Mouse (Mus musculus) MEL (cell line): Measurements from ENCODE around the gene Sik3. TPM values are rescaled to one million over a fixed set of nuclear protein-coding genes. Genes with fewer than 3 reads are reported as not detected.

ENCODE experiments used
- DNase-seq: peaks from one replicate; pipeline ENCODE4 v3.0.0; 2011; ENCODE audit warnings: low read depth, low spot score
- H3K27ac ChIP-seq: 2 replicates; pipeline ENCODE4 v1.5.1; 2012; ENCODE audit warnings: low read depth, mild to moderate bottlenecking, control low read depth, low read length, moderate library complexity; ENCODE audit not compliant: control insufficient read depth
- H3K27me3 ChIP-seq, 2 experiments: fragments of 150-350 bp in 1 of 2; sonication (generic) in 1 of 2; 2 replicates each; pipeline ENCODE4 v1.6.1; 2012; ENCODE audit warnings: low read length in 2 of 2, mild to moderate bottlenecking in 2 of 2, improper control_type of control experiment in 1 of 2, moderate library complexity in 1 of 2; ENCODE audit not compliant: insufficient read depth in 2 of 2, control insufficient read depth in 1 of 2
- H3K36me3 ChIP-seq, 2 experiments: 2 replicates each; pipeline ENCODE4 v1.6.1; 2012 to 2014; ENCODE audit warnings: low read length in 2 of 2, improper control_type of control experiment in 1 of 2, inconsistent platforms in 1 of 2, mild to moderate bottlenecking in 1 of 2; ENCODE audit not compliant: insufficient read depth in 2 of 2, control insufficient read depth in 1 of 2
- H3K4me1 ChIP-seq, 2 experiments: fragments of 150-350 bp in 1 of 2; sonication (generic) in 1 of 2; 2 replicates each; pipeline ENCODE4 v1.6.1; 2012; ENCODE audit warnings: low read length in 2 of 2, improper control_type of control experiment in 1 of 2, mild to moderate bottlenecking in 1 of 2; ENCODE audit not compliant: insufficient read depth in 2 of 2, control insufficient read depth in 1 of 2
- H3K4me3 ChIP-seq, 2 experiments: fragments of 150-350 bp in 1 of 2; sonication (generic) in 1 of 2; 2 replicates each; pipeline ENCODE4 v1.5.1; 2012; ENCODE audit warnings: low read depth in 2 of 2, low read length in 2 of 2, mild to moderate bottlenecking in 2 of 2, moderate library complexity in 2 of 2, control low read depth in 1 of 2, improper control_type of control experiment in 1 of 2; ENCODE audit not compliant: control insufficient read depth in 1 of 2, insufficient read depth in 1 of 2
- H3K79me2 ChIP-seq: 2 replicates; pipeline ENCODE4 v1.6.1; 2012; ENCODE audit warnings: mild to moderate bottlenecking, low read length, moderate library complexity; ENCODE audit not compliant: control insufficient read depth, poor library complexity, insufficient read depth
- H3K9ac ChIP-seq: 2 replicates; pipeline ENCODE4 v1.6.1; 2012; ENCODE audit warnings: low read depth, mild to moderate bottlenecking, control low read depth, low read length, moderate library complexity; ENCODE audit not compliant: control insufficient read depth, poor library complexity, severe bottlenecking
- H3K9me3 ChIP-seq: fragments of 150-350 bp; sonication (generic); replicated peaks from 2 replicates; pipeline ENCODE4 v1.6.1; 2012; ENCODE audit warnings: mild to moderate bottlenecking, low read length, improper control_type of control experiment, moderate library complexity; ENCODE audit not compliant: insufficient read depth
- BHLHE40 ChIP-seq: IDR thresholded peaks from 2 replicates; pipeline ENCODE4 v1.6.1; 2012; ENCODE audit warnings: low read depth, mild to moderate bottlenecking, inconsistent platforms, low read length, improper control_type of control experiment, borderline replicate concordance
- CTCF ChIP-seq, 3 experiments: IDR thresholded peaks in 2 of 3; conservative IDR thresholded peaks in 1 of 3; 2 replicates each; pipeline ENCODE4 v1.5.1; 2011 to 2012; ENCODE audit warnings: low read length in 3 of 3, low read depth in 2 of 3, mild to moderate bottlenecking in 2 of 3, improper control_type of control experiment in 1 of 3, inconsistent platforms in 1 of 3, mixed read lengths in 1 of 3, moderate library complexity in 1 of 3; ENCODE audit not compliant: control insufficient read depth in 1 of 3, insufficient read depth in 1 of 3, poor library complexity in 1 of 3, severe bottlenecking in 1 of 3
- GABPA ChIP-seq: IDR thresholded peaks from 2 replicates; pipeline ENCODE4 v1.6.1; 2012; ENCODE audit warnings: low read depth, mild to moderate bottlenecking, inconsistent platforms, low read length, improper control_type of control experiment, moderate library complexity
- GATA1 ChIP-seq: IDR thresholded peaks from 2 replicates; pipeline ENCODE4 v1.6.1; 2011; ENCODE audit warnings: low read depth, low read length, improper control_type of control experiment
- HCFC1 ChIP-seq: IDR thresholded peaks from 2 replicates; pipeline ENCODE4 v1.6.1; 2012; ENCODE audit warnings: low read depth, mild to moderate bottlenecking, inconsistent platforms, low read length, improper control_type of control experiment, moderate library complexity
- JUND ChIP-seq: IDR thresholded peaks from 2 replicates; pipeline ENCODE4 v1.6.1; 2011; ENCODE audit warnings: low read depth, mild to moderate bottlenecking, improper control_type of control experiment, low read length
- MAFK ChIP-seq: IDR thresholded peaks from 2 replicates; pipeline ENCODE4 v1.6.1; 2011; ENCODE audit warnings: low read depth, mild to moderate bottlenecking, low read length, improper control_type of control experiment, borderline replicate concordance
- MYB ChIP-seq: IDR thresholded peaks from 2 replicates; pipeline ENCODE4 v1.6.1; 2011; ENCODE audit warnings: mild to moderate bottlenecking, low read depth, low read length, improper control_type of control experiment
- POLR2AphosphoS2 ChIP-seq: IDR thresholded peaks from 2 replicates; pipeline ENCODE4 v1.6.1; 2011; ENCODE audit warnings: low read length, improper control_type of control experiment
- POLR2AphosphoS5 ChIP-seq: IDR thresholded peaks from 2 replicates; pipeline ENCODE4 v1.6.1; 2012; ENCODE audit warnings: low read depth, borderline replicate concordance, mild to moderate bottlenecking, inconsistent platforms, low read length, moderate library complexity, mixed read lengths
- SIN3A ChIP-seq: IDR thresholded peaks from 2 replicates; pipeline ENCODE4 v1.6.1; 2012; ENCODE audit warnings: low read length, improper control_type of control experiment, inconsistent platforms
- SMC3 ChIP-seq: IDR thresholded peaks from 2 replicates; pipeline ENCODE4 v1.6.1; 2011; ENCODE audit warnings: low read depth, low read length, improper control_type of control experiment
- TAL1 ChIP-seq: IDR thresholded peaks from 2 replicates; pipeline ENCODE4 v1.6.1; 2012; ENCODE audit warnings: mild to moderate bottlenecking, inconsistent platforms, low read length, moderate library complexity, mixed read lengths
- TBP ChIP-seq: IDR thresholded peaks from 2 replicates; pipeline ENCODE4 v1.8.0; 2011; ENCODE audit warnings: low read depth, low read length, improper control_type of control experiment
- USF1 ChIP-seq: IDR thresholded peaks from 2 replicates; pipeline ENCODE4 v1.6.1; 2014; ENCODE audit warnings: low read depth, mild to moderate bottlenecking, inconsistent platforms, low read length, improper control_type of control experiment, moderate library complexity
- USF2 ChIP-seq, 2 experiments: IDR thresholded peaks; 2 replicates each; pipeline ENCODE4 v1.6.1; 2011 to 2012; ENCODE audit warnings: improper control_type of control experiment in 2 of 2, low read length in 2 of 2, borderline replicate concordance in 1 of 2, inconsistent platforms in 1 of 2, low read depth in 1 of 2, mild to moderate bottlenecking in 1 of 2; ENCODE audit not compliant: insufficient read depth in 1 of 2
- ZC3H11A ChIP-seq: IDR thresholded peaks from 2 replicates; pipeline ENCODE4 v1.6.1; 2012; ENCODE audit warnings: low read depth, mild to moderate bottlenecking, inconsistent platforms, low read length, improper control_type of control experiment
- ZKSCAN1 ChIP-seq: IDR thresholded peaks from 2 replicates; pipeline ENCODE4 v1.6.1; 2012; ENCODE audit warnings: low read depth, mild to moderate bottlenecking, inconsistent platforms, low read length, improper control_type of control experiment, moderate library complexity
- ZMIZ1 ChIP-seq: IDR thresholded peaks from 2 replicates; pipeline ENCODE4 v1.6.1; 2012; ENCODE audit warnings: low read depth, mild to moderate bottlenecking, inconsistent platforms, low read length, improper control_type of control experiment, moderate library complexity
- polyA plus RNA-seq, 2 experiments: library from polyadenylated mRNA; stranded (reverse) in 1 of 2; unstranded in 1 of 2; fragments of >175 nt in 1 of 2; fragments of >200 nt in 1 of 2; gene quantifications; 2 replicates each; pipeline versions ENCODE4 v1.2.1 to v1.2.4; 2012; ENCODE audit warnings: low replicate concordance in 2 of 2, low read depth in 1 of 2; ENCODE audit not compliant: insufficient read length in 2 of 2, insufficient read depth in 1 of 2, missing spikeins in 1 of 2
- total RNA-seq: library from RNA; depleted of rRNA; stranded (reverse); fragments of 300-350 nt; gene quantifications from 2 replicates; pipeline ENCODE4 v1.2.3, GENCODE M21; 2012

Sik3 gene
- total and polyA plus RNA-seq, 3 experiments: 78.7 to 111 TPM; not detected in 1

DNA sequence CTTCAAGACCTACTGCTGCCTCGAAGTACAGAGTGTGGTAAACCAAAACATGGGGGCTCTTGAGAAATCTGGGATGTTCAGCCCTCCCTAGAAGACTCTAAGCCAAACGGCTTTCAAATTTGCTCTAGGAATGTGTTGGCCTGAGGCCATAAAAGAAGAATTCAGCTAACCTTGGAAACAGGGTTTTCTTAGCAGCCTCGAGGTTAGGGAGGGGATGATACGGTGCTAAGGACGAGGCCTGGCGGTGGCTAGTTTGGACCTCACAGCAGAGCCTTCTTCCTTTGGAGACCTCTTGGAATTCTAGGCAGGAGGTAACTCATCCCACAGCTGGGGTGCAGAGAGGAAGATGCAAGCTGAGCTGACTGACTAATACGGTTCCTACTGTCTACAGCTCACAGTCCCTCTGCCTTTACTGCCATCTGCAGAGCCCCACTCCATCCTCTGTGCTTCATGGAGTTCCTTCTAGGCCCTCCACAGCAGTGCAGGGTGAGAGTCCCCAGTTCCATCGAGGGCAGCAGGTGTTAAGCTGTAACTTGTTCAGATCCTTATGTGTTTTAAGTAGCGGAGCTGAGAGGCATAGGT is 22.8 kb downstream of the Sik3 start:
- Histone ChIP-seq H3K79me2 (peaks cover 72% of the 10 kb centered on the region), H3K27me3 (no peaks in the 10 kb centered on the region)
- no peak for TF ChIP-seq SIN3A
- no peak for TF ChIP-seq CTCF (IDR thresholded peaks at IDR 0.05 in 2 of 3, conservative IDR thresholded peaks at IDR 0.05 in 1 of 3; ENCODE audit: control insufficient read depth in 1 of 3, insufficient read depth in 1 of 3, low read depth in 2 of 3, low read length in 3 of 3, poor library complexity in 1 of 3, severe bottlenecking in 1 of 3)
- no peak for TF ChIP-seq POLR2AphosphoS2
- TF ChIP-seq TAL1: no peak
- TF ChIP-seq GABPA: no peak
- TF ChIP-seq, all 39 proteins: peak for 0
- H3K4me1 ChIP-seq: peaks cover 9 to 11% of the 10 kb centered on the region in 2 experiments
- H3K27ac ChIP-seq: no peak overlapping the region
- no peaks in the 10 kb centered on the region for H3K9me3 ChIP-seq
- H3K36me3 ChIP-seq: peaks cover 9 to 13% of the 10 kb centered on the region in 2 experiments
- H3K4me3 ChIP-seq: no peak overlapping the region
- no peak overlapping the region for H3K9ac ChIP-seq
- DNase-seq: no peak

- no peaks in the 10 kb centered on the region for H3K9me3 ChIP-seq
- H3K27me3 ChIP-seq: no peaks in the 10 kb centered on the region
- H3K27ac ChIP-seq: no peak overlapping the region
- H3K36me3 ChIP-seq: peaks cover 5 to 13% of the 10 kb centered on the region in 2 experiments
- H3K4me1 ChIP-seq: peaks cover 9 to 11% of the 10 kb centered on the region in 2 experiments
- DNase-seq: no peak
- peaks cover 73% of the 10 kb centered on the region for H3K79me2 ChIP-seq
- no peak for TF ChIP-seq BHLHE40
- no peak for TF ChIP-seq MYB
- no peak for TF ChIP-seq SMC3
- no peak for TF ChIP-seq GATA1
- no peak for TF ChIP-seq MAFK
- no peak for TF ChIP-seq JUND
- TF ChIP-seq USF2 (IDR thresholded peaks at IDR 0.05; ENCODE audit: borderline replicate concordance in 1 of 2, insufficient read depth in 1 of 2, low read depth in 1 of 2, low read length in 2 of 2): no peak
- TF ChIP-seq ZC3H11A: no peak
- TF ChIP-seq POLR2AphosphoS5: no peak
- no peak for TF ChIP-seq TAL1
- no peak for TF ChIP-seq HCFC1
- no peak for TF ChIP-seq ZKSCAN1
- no peak for TF ChIP-seq TBP
- TF ChIP-seq ZMIZ1: no peak
- TF ChIP-seq USF1: no peak
- TF ChIP-seq, all 39 proteins: peak for 0
- no peak overlapping the region for H3K4me3 ChIP-seq
- H3K9ac ChIP-seq: no peak overlapping the region
Observed at GRCm38 (mm10) chr9:46036881-46037280, 24.3 kb downstream of the Sik3 start.
